Mouse (Mus musculus): ENCODE measurements around the gene Hunk.
A peak's percentile ranks its signal among the peaks of the same experiment; 100 is the strongest.

Gene Hunk

DNA sequence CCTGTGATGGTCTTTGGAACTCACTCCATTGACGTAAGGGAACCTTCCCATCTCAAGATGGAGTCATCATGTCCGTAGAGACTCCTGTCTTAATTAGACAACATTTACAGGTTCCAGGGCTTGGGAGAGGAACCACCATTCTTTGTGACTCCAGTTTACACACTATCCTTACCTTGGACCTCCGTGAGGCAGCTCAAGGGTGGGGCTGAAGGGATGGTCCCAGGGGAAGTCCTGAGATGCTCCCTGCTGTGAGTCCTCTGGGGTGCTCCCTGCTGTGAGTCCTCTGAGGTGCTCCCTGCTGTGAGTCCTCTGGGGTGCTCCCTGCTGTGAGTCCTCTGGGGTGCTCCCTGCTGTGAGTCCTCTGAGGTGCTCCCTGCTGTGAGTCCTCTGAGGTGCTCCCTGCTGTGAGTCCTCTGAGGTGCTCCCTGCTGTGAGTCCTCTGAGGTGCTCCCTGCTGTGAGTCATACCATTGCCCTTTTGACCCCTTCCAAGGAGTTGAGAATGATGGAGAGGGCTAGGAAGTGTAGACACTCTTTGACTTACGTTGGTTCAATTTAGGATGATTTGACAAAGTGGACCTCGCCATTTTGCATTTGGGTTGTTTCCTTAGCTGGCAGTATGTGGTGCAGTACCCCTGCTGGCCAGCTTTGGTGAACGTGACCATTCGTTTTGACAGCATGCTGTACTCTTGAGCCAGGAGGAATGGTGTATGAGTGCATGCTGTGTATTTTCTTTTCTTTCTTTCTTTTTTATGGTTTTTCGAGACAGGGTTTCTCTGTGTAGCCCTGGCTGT lies 42.2 kb downstream of the Hunk start:
- no peak for DNase-seq (ENCODE audit: inconsistent age in 2 of 2, low spot score in 1 of 2)

DNA sequence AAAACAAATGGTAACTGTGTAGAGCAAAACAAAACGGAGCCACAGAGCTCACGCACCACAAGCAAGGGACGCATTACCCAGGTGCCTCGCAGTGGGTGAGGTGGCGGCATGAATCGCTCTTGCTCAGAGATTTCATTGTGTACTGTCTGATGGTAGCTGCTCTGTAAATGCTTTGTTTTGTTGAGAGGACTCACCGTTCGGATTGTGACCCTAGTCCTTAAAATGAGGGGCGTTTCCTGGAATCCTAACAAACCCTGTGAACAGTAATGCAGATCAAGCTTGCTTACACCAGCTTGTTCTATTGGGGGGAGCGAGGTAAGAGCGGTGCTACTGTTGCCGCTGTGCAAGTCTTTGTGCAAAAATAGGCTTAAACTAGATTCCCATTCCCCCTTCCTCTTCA lies 47.7 kb downstream of the Hunk start:
- DNase-seq (ENCODE audit: inconsistent age in 2 of 2, low spot score in 1 of 2) = no peak

DNA sequence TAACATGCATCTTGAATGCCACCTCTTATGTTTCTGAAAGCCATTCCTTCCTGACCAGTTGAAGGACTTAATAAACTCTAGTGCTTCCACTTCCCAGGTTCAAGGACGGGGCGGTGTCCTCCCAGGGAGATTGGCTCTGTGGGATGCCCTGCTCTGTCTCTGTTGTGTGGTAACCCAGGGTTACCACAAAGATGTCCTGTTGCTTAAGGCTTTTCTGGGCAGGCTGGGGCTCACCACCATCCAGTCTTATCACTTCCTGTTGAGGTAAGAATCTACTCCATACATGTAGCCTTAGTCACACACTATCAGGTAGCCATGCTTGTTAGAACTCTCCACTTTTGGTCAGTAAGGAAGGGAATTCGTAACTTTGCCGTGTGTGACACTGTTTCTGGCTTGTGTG lies 49.4 kb downstream of the Hunk start:
- DNase-seq (ENCODE audit: inconsistent age in 2 of 2, low spot score in 1 of 2) = no peak

- DNase-seq (ENCODE audit: inconsistent age in 2 of 2, low spot score in 1 of 2) = peak; percentile 27 to 48
Measured at GRCm38 (mm10) chr16:90437276-90437675, 51.5 kb downstream of the Hunk start.

- no peak for DNase-seq (ENCODE audit: inconsistent age in 2 of 2, low spot score in 1 of 2)
Measured at GRCm38 (mm10) chr16:90439493-90439892, 53.7 kb downstream of the Hunk start.

GRCm38 (mm10) chr16:90440654-90441053 lies 54.8 kb downstream of the Hunk start:
- no peak for DNase-seq (ENCODE audit: inconsistent age in 2 of 2, low spot score in 1 of 2)

GRCm38 (mm10) chr16:90442991-90443390 lies 57.2 kb downstream of the Hunk start:
- no peak for DNase-seq (ENCODE audit: inconsistent age in 2 of 2, low spot score in 1 of 2)

- peak; percentile 21 to 38 for DNase-seq (ENCODE audit: inconsistent age in 2 of 2, low spot score in 1 of 2)
Measured at GRCm38 (mm10) chr16:90453197-90453596, 67.4 kb downstream of the Hunk start.

DNA sequence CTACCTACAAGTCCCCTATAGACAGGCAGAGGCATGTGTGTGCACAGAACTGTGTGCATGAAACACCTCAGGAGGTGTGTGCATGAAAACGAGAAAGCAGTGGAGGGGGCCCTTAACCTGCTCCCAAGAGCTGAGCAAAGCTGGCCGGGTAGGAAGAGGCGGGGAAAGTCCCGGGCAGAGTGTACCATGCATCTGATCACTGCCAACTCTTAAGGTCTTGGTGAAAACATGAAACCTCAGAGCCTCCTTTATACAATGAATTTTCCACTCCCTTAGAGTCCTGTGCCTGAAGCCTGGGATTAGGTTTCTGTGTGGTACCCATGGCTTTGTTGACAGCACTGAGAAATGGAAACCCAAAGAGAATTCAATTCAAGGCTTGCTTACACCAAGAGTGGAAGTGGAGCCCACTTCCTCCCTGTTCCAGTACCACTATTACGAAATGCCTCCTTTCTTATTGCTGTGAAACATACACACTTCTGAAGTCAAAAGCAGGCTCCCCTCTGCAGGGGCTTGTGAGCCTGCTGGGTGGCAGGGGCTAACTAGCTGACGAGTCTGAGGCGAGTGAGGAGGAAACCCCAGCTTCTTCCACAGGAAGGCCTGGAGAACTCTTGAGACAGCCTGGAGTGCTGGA lies 70.8 kb downstream of the Hunk start:
- no peak for DNase-seq (ENCODE audit: inconsistent age in 2 of 2, low spot score in 1 of 2)

DNA sequence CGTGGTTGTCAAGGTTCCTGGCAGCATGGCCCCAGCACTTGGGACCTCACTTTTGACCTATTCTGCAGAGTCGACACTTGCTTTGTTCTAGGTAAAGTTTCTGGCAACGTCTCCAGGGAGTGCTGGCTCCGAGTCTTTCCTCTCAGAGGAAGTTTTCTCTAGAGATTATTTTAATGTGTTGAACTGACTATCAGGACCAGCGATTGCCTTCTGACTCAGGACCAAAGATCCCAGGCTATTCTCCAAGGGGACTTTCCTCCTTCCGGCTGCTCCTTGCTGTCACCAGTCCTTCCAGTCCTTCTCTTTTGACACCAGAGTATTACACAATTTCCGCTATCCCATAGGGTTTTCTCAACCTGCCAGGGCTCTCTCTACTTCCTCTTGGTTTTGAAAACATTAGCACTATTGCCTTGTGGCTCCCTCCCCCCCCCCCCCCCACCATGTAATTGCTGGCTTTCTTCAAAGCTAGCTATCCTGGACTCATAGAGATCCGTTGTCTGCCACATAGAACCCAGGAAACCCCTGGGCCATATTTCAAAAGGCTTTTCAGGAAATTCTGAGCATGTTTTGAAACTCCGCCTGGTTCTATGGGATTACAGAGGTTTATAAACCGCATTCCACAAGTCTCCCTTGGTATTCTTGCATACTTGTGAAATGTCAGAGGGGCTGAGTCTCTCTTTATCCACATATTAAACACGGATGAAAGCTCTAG lies 73.2 kb downstream of the Hunk start:
- peak; percentile 28 to 62 for DNase-seq (ENCODE audit: inconsistent age in 2 of 2, low spot score in 1 of 2)

DNA sequence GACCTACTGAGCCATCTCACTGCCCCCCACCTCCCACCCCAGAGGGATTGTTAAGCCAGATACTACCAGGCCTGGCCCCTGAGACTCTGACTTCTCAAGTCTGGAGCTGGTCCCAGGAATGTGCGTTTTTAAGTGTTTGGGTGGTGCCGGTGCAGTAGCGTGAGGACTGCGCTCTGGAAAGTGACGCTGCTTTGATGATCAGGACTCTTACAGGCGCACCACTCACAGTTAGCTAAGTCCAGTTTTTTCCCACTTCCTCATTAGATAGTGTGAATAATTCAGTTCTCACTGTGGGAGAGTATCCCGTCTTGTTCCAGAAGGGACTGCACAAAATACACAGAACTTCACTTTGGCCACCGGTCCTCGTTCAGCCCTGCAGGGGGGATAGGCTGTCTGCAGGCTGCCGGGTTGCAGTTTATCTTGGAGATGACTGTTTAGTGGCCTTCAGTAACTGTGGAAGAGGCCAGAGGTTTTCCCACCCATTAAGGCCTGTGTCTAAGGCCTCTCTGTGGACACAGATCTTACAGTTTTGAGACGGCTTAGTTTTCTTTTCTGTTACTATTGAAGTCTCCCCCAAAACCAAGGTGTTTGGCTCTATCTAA lies 75.6 kb downstream of the Hunk start:
- DNase-seq (ENCODE audit: inconsistent age in 2 of 2, low spot score in 1 of 2) = peak; percentile 57 to 75

DNA sequence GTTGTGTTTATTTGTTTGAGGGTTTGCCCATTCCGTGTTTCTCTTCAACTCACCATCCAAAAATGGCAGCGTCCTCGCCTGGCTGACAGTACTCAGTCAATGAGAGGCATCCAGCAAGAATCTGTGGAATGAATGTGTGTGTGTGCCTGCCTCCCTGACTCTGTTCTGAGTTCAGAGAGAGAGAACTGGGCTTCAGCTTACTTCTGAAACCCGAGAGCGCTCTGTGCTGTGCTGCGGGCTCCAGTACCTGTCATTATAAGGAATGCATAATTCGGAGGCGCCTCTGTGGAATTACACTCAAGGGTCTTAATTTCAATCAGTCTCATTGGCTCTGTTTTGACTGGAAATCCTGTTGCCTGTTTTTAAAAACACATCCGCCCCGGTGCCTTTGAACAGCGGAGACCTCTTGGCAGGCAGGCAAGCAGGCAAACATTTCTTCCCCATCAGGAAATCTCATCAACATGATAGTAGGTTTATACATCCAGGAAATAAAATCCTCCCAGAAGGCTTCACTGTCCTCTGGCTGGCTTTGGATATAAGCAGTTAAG lies 77.0 kb downstream of the Hunk start:
- DNase-seq (ENCODE audit: inconsistent age in 2 of 2, low spot score in 1 of 2) = no peak

DNA sequence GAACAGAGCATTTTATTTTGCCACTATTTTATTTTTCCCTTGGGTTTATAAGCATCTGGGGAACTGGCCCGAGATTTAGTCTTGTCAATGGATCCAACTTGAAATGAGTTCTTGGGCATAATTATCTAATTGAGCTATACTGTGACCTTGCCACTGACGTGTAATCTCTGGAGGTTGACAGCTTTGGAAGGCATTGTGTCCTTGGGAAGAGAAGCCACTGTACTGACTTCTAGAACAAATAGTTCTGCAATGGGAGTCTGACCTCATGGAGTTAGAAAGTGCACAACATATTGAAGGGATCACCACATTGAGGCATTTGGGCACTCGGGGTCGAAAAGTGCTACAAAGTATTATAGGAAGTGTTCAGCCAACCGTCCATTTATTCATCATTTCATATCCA lies 79.3 kb downstream of the Hunk start:
- peak; percentile 54 to 74 for DNase-seq (ENCODE audit: inconsistent age in 2 of 2, low spot score in 1 of 2)

- DNase-seq (ENCODE audit: inconsistent age in 2 of 2, low spot score in 1 of 2) = no peak
Measured at GRCm38 (mm10) chr16:90468286-90468685, 82.5 kb downstream of the Hunk start.

DNA sequence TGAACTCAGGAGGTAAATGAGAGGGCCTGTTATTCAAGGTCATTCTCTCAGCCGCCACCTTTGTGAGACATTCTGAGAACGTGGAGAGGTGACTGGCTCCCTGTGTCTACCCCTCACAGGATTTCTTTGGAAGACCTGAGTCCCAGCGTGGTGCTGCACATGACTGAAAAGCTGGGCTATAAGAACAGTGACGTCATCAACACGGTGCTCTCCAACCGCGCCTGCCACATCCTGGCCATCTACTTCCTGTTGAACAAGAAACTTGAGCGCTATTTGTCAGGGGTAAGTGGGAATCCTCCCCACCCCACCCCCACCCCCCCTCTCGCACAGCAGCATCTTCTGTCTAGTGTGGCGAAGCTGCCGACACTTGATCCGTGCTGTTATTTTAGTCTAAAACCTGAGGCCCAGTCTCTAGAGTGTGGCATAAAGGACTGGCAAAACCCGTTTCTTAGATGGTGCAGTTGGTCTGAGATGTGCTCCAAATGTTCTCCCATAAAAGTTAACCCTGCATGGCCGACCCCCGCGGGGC lies 90.0 kb downstream of the Hunk start:
- no peak for DNase-seq (ENCODE audit: inconsistent age in 2 of 2, low spot score in 1 of 2)

GRCm38 (mm10) chr16:90481612-90482011 lies 95.8 kb downstream of the Hunk start:
- no peak for DNase-seq (ENCODE audit: inconsistent age in 2 of 2, low spot score in 1 of 2)

GRCm38 (mm10) chr16:90483341-90483740 lies 97.5 kb downstream of the Hunk start:
- no peak for DNase-seq (ENCODE audit: inconsistent age in 2 of 2, low spot score in 1 of 2)

DNA sequence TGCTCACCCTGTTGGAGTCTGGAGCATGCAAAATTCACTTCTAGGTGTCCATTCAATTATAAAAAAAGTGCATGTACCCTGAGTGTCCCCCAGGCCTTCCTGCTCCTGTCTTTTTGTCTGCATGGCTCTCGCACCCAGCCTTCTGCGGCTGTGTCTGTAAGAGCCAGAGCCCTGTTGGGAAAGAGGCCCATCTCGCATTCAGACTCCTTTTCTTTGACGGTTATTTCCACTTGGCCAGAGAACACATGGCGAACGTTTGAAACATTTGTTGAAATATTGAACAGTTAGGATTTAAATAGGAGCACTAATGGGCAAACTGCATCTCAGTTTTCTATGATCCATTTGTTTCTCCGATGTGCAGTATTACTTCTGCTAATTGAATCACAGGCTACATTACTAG lies 99.3 kb downstream of the Hunk start:
- DNase-seq (ENCODE audit: inconsistent age in 2 of 2, low spot score in 1 of 2) = no peak

DNA sequence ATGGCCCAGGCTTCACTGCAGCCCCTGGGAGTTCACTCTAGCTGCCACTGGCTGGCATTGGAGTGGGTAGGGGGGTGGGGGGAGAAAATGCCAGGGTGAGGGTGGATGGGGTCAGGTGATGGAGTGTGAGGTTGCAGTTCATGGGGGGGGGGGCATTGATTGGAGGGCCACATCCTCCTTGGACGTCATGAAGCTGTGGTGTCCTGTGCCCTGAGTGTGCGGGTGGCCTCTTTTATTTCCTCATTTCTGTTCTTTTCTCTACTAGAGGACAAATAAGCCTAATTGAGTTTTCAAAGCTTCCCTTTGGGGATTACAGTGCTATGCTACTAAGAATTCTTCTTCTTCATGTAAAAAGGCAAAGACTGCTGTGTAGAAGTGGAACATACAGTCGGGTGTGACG lies 99.8 kb downstream of the Hunk start:
- no peak for DNase-seq (ENCODE audit: inconsistent age in 2 of 2, low spot score in 1 of 2)

DNA sequence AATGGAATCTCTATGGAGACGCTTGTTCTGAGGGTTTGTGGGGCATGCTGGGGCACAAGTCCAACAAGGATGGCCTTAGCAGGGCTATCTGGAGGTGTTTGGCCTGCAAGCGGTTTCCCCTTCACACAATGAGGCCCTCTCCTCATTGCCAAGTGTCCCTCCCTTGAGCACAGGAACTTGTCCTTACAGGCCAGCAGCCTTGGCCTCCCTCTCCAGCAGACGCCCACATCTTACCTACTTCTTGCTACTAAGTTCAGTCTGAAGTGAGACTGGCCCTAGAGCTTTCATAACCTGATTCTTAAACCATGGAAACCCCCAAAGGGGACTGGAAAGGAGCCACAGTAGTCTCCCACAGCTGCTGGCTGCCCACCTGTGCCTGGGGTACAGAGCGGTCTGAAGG lies 104.3 kb downstream of the Hunk start:
- DNase-seq (ENCODE audit: inconsistent age in 2 of 2, low spot score in 1 of 2) = no peak

DNA sequence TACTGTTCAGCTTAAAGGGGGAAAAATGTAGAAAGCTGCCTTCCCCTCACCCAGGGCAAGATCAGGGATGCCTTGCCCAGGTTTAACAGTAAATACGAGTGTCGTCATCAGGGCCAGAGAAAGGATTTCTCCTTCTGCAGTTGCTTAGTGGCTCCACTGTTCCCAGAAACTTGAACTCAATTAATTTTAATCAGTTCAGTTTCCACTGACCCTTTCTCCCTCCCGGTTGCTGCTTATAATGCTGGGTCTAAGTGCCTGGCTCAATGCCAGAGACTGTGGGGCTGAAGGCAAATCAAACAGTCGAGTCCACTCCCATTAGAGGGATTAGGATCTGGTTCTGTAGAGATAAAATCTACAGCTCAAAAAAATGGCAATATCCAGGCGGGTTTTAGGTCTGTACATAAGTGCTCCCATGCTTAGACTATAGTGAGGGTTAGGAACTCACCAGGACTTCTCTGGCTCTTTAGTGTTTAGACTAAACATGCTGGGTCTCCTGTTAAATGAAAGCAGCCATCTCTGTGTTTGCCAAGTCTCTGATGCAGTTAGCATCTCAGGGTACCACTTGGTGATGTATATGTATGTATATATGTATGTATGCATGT lies 106.2 kb downstream of the Hunk start:
- peak in 1 of 2 experiments; percentile 31 for DNase-seq (ENCODE audit: inconsistent age in 2 of 2, low spot score in 1 of 2)

All from adrenal gland, adult (tissue).